Mouse (Mus musculus) midbrain, embryonic 13.5 days (tissue): ENCODE results near the gene Smok2b. TPM values are rescaled to one million over a fixed set of nuclear protein-coding genes. Genes with fewer than 3 reads are reported as not detected.
"Not testable (repeated sequence)": the region's sequence is repeated elsewhere in the genome, so short reads cannot be mapped to it uniquely, and the experiment has no call there.

Experiments used
- ATAC-seq: fragments of 200-750 bp; cut with Nextera tagmentation; 2 replicates; pipeline ENCODE4 v1.8.0; 2017; ENCODE audit warnings: mild to moderate bottlenecking, moderate TSS enrichment, moderate library complexity
- H3K27ac ChIP-seq: fragments of 300-500 bp; sonication (generic); 2 replicates; pipeline ENCODE4 v1.5.1; 2015; ENCODE audit warnings: inconsistent platforms, mild to moderate bottlenecking, moderate library complexity
- H3K27me3 ChIP-seq: fragments of 300-500 bp; sonication (generic); 2 replicates; pipeline ENCODE4 v1.6.1; 2015; ENCODE audit warnings: mild to moderate bottlenecking, inconsistent platforms
- H3K36me3 ChIP-seq: fragments of 300-500 bp; sonication (generic); 2 replicates; pipeline ENCODE4 v1.6.1; 2015; ENCODE audit warnings: mild to moderate bottlenecking, inconsistent platforms
- H3K4me1 ChIP-seq: fragments of 300-500 bp; sonication (generic); replicated peaks from 2 replicates; pipeline ENCODE4 v1.6.1; 2015; ENCODE audit warnings: inconsistent platforms
- H3K4me2 ChIP-seq: fragments of 300-500 bp; sonication (generic); replicated peaks from 2 replicates; pipeline ENCODE4 v1.6.1; 2015; ENCODE audit warnings: moderate library complexity, mild to moderate bottlenecking, inconsistent platforms
- H3K4me3 ChIP-seq: fragments of 300-500 bp; sonication (generic); replicated peaks from 2 replicates; pipeline ENCODE4 v1.5.1; 2015; ENCODE audit warnings: mild to moderate bottlenecking, inconsistent platforms
- H3K9ac ChIP-seq: fragments of 300-500 bp; sonication (generic); replicated peaks from 2 replicates; pipeline ENCODE4 v1.6.1; 2015; ENCODE audit warnings: mild to moderate bottlenecking, inconsistent platforms
- H3K9me3 ChIP-seq: fragments of 300-500 bp; sonication (generic); 2 replicates; pipeline ENCODE4 v1.6.1; 2016; ENCODE audit warnings: mild to moderate bottlenecking, inconsistent platforms
- WGBS: fragments of 180-500 bp; shearing (Covaris S2); methylation state at CpG from one replicate; pipeline ENCODE4 v1.1.7; 2015; 5-methylcytosine and 5-hydroxymethylcytosine counted together
- polyA plus RNA-seq: library from polyadenylated mRNA; unstranded; fragments of >200 nt; fragmentation: Nextera tagmentation; extraction: Ambion mirVana; gene quantifications from 2 replicates; pipeline ENCODE4 v1.2.1, GENCODE M21; 2015

Smok2b gene
- polyA plus RNA-seq, 1 experiment from 2014 or later, result not detected

DNA sequence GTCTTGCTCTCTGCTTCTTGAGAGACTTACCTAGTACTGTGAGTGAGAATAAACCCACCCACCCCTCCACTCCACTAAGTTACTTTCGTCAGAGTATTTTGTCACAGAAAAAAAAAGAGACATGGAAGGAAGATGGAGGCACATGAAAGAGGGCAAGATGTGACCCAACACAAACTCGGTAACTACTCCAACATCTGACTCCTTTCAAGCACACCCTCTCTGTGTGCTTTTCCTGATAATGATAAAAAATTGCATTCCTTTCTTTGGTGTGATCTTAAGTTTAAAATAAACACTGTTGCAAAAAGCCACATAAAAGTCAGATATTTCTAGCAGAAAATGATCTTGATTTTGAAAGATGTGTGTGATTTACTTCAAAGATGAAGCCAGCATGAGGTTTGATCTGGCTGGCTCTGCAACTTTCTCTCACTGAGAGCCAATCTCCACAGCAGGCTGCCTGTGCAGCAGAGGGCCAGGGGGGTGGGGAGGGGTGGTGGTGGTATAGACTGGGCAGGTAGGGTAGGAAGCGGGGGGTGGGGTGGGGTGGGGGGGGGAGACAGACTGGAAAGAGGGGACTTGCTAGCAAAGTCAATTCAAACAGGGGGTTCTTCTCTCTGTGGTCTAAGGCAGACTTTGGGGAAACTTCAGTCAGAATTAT lies 27.5 kb upstream of the Smok2b start:
- ATAC-seq, H3K9ac ChIP-seq, H3K27me3 ChIP-seq, H3K36me3 ChIP-seq, H3K4me3 ChIP-seq, H3K4me1 ChIP-seq, H3K27ac ChIP-seq, H3K4me2 ChIP-seq: not testable (repeated sequence)
- WGBS, result 85% methylated on average over 2 of the region's 3 CpGs
- peaks cover 49% of the 10 kb centered on the region for H3K9me3 ChIP-seq

GRCm38 (mm10) chr17:13205247-13205646 lies 24.8 kb upstream of the Smok2b start:
- H3K9me3 ChIP-seq, result peaks cover 53% of the 10 kb centered on the region

GRCm38 (mm10) chr17:13206491-13206890 lies 23.6 kb upstream of the Smok2b start:
- Histone ChIP-seq H3K27me3 (no peaks in the 10 kb centered on the region), H3K9ac (no peak overlapping the region), H3K4me3 (no peak overlapping the region), H3K4me1 (no peaks in the 10 kb centered on the region), H3K9me3 (peaks cover 49% of the 10 kb centered on the region), H3K4me2 (no peak overlapping the region), H3K27ac (no peak overlapping the region), H3K36me3 (no peaks in the 10 kb centered on the region)
- WGBS, result 94% methylated on average over 2 of the region's 2 CpGs
- peak; percentile 41; the same call in 1 of the 2 replicates for ATAC-seq

More at GRCm38 (mm10) chr17:13205247-13205646, 24.8 kb upstream of the Smok2b start:
- not testable (repeated sequence) for ATAC-seq, H3K4me3 ChIP-seq, H3K27me3 ChIP-seq, H3K9ac ChIP-seq, H3K36me3 ChIP-seq, H3K4me1 ChIP-seq, H3K27ac ChIP-seq, H3K4me2 ChIP-seq
- WGBS, result 79% methylated on average over 1 of the region's 1 CpGs

DNA sequence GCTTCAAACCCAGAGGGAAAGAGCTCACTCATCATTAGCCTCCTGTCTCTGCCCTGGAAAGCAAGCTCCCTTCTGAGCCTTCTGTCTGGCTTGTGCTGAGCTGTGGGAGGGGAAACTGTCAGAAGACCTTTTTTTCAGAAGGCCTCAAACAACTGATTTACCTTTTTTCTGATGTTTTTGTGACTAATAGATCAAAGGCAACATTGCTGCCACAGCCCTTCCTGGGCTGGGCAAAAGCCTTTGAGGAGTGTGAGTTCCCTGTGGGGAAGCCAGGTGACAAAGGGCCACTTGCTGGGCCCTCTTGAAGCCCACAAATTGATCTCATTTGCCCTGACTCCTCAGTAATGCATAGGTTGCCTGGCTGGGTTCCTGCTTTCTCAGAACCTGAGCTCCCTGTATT lies 21.6 kb upstream of the Smok2b start:
- H3K4me1 ChIP-seq, H3K27me3 ChIP-seq, H3K9ac ChIP-seq, H3K4me3 ChIP-seq, H3K36me3 ChIP-seq, H3K4me2 ChIP-seq, H3K27ac ChIP-seq, ATAC-seq: not testable (repeated sequence)
- peaks cover 66% of the 10 kb centered on the region for H3K9me3 ChIP-seq

GRCm38 (mm10) chr17:13212136-13212850 lies 17.8 kb upstream of the Smok2b start:
- H3K9ac ChIP-seq, result no peak overlapping the region
- ATAC-seq, result no peak
- WGBS, result 69% methylated on average over 7 of the region's 7 CpGs
- no peaks in the 10 kb centered on the region for H3K27me3 ChIP-seq
- H3K4me3 ChIP-seq, result no peak overlapping the region
- peaks cover 84% of the 10 kb centered on the region for H3K9me3 ChIP-seq
- no peaks in the 10 kb centered on the region for H3K4me1 ChIP-seq
- H3K27ac ChIP-seq, result no peak overlapping the region
- H3K36me3 ChIP-seq, result no peaks in the 10 kb centered on the region
- H3K4me2 ChIP-seq, result no peak overlapping the region

DNA sequence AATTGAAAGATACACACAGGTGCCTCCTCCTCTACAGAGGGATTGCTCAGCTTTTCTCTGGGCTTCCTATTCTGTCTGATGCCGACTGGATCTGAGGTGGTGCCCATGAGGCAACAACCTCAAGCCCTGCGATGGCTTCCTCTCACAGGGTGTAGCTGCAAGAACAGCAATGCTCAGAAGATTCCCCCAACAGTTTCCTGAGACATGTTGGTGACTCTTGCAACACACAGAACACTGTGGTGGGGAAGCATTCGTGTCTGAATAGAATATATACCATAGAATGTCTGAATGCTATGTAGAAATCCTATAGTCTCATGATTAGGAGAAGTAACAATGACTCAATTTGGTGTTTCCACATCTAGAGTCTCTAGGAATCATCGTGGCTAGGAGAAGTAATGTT lies 15.9 kb upstream of the Smok2b start:
- 64% methylated on average over 4 of the region's 4 CpGs for WGBS
- no peak for ATAC-seq
- Histone ChIP-seq H3K4me2 (no peak overlapping the region), H3K36me3 (no peaks in the 10 kb centered on the region), H3K9ac (no peak overlapping the region), H3K27me3 (no peaks in the 10 kb centered on the region), H3K27ac (no peak overlapping the region), H3K4me1 (no peaks in the 10 kb centered on the region), H3K4me3 (no peak overlapping the region), H3K9me3 (peaks cover 92% of the 10 kb centered on the region)

DNA sequence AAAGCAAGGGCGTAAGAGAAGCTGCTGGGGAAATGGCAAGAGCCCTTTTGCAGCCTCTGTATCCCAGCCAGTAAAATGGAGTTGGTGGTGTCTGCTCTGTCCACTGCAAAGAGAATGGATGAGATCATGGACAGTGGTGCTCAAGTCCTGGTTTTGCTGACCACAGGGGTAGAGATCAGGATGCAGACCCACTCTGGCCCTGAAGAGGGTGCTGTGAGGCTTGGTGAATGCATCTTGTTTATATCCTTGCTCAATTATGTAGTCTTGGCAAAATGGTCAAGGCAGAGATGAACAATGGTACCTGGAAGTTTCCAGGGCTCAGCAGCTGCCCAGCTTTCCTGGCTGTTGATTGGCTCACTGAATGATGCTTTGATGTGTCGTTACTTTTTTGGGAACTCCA lies 14.5 kb upstream of the Smok2b start:
- no peak for ATAC-seq
- no peak overlapping the region for H3K4me3 ChIP-seq
- 84% methylated on average over 2 of the region's 2 CpGs for WGBS
- H3K4me2 ChIP-seq, result no peak overlapping the region
- peaks cover 97% of the 10 kb centered on the region for H3K9me3 ChIP-seq
- no peak overlapping the region for H3K27ac ChIP-seq
- H3K9ac ChIP-seq, result no peak overlapping the region
- no peaks in the 10 kb centered on the region for H3K4me1 ChIP-seq
- no peaks in the 10 kb centered on the region for H3K27me3 ChIP-seq
- H3K36me3 ChIP-seq, result no peaks in the 10 kb centered on the region

DNA sequence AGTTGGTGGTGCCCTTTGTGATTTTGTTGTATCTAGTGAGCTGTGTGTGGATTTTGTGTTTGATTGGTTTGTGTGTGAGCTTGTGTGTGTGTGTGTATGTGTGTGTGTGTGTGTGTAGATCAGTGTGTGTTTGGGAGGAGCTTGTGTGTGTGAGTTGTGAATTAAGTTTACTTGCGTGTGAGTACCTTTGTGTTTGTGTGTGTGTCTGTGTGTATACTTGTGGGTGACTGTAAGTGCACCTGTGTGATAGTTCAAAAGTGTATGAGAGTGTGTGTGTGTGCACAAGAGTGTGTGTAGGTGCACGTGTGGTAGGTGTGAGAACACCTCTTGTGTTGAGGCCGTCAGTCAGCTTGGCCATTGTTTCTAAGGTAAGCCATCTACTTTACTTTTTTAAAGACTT lies 9.2 kb upstream of the Smok2b start, which contains the start of gene Smok2a:
Gene Smok2a, plus strand, starts transcription at position 301 of the 400 bp plus-strand sequence.
- Histone ChIP-seq H3K36me3 (no peaks in the 10 kb centered on the region), H3K9ac (no peak within 1 kb of the TSS), H3K27ac (no peak within 1 kb of the TSS), H3K27me3 (no peaks in the 10 kb centered on the region), H3K9me3 (peaks cover 91% of the 10 kb centered on the region), H3K4me3 (no peak within 1 kb of the TSS), H3K4me2 (no peak within 1 kb of the TSS), H3K4me1 (no peaks in the 10 kb centered on the region)
- 84% methylated on average over 3 of the region's 3 CpGs for WGBS
- ATAC-seq, result no peak

GRCm38 (mm10) chr17:13221921-13222320 lies 8.1 kb upstream of the Smok2b start:
- not testable (repeated sequence) for H3K9ac ChIP-seq, H3K27ac ChIP-seq, H3K4me3 ChIP-seq, H3K4me1 ChIP-seq, H3K4me2 ChIP-seq, H3K27me3 ChIP-seq, ATAC-seq, H3K36me3 ChIP-seq
- 88% methylated on average over 2 of the region's 2 CpGs for WGBS
- H3K9me3 ChIP-seq, result peaks cover 91% of the 10 kb centered on the region

- H3K27ac ChIP-seq, H3K4me2 ChIP-seq, H3K4me3 ChIP-seq, H3K36me3 ChIP-seq, H3K9ac ChIP-seq, H3K27me3 ChIP-seq, H3K4me1 ChIP-seq: not testable (repeated sequence)
- peaks cover 56% of the 10 kb centered on the region for H3K9me3 ChIP-seq
- peak; percentile 4; the same call in 1 of the 2 replicates for ATAC-seq
- WGBS, result 86% methylated on average over 4 of the region's 4 CpGs
Observed at GRCm38 (mm10) chr17:13239461-13239860, 9.4 kb downstream of the Smok2b start.

- H3K9me3 ChIP-seq, result peaks cover 42% of the 10 kb centered on the region
- not testable (repeated sequence) for H3K27ac ChIP-seq, H3K4me3 ChIP-seq, H3K36me3 ChIP-seq, H3K27me3 ChIP-seq, H3K9ac ChIP-seq, H3K4me1 ChIP-seq, H3K4me2 ChIP-seq
- ATAC-seq, result peak; percentile 51; the same call in 1 of the 2 replicates
- 90% methylated on average over 7 of the region's 13 CpGs for WGBS
Observed at GRCm38 (mm10) chr17:13240807-13241727, 11.0 kb downstream of the Smok2b start.

DNA sequence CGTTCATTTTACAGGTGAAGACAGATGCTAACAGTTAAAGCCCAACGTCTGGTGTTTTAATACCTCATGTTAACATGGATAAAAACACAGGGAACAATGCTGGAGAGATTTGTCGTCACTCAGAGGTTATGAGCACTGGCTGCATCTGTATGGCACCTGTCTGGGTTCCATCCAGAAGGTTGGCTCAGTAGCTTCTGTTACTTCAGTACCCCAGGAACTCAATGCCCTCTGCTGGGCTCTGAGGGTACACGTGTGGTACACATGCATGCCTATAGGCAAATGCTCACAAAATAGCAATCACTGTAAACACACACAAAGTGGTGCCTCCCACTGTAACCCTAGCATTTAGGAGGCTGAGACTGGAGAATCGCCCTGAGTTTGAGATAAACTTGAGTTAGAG lies 24.7 kb downstream of the Smok2b start:
- H3K27ac ChIP-seq, H3K4me2 ChIP-seq, H3K27me3 ChIP-seq, H3K36me3 ChIP-seq, H3K9ac ChIP-seq, H3K4me1 ChIP-seq, H3K4me3 ChIP-seq: not testable (repeated sequence)
- ATAC-seq, result 0 out of 2 replicates have a peak, but pooled peaks have one; percentile 30
- WGBS, result 72% methylated on average over 1 of the region's 5 CpGs
- H3K9me3 ChIP-seq, result peaks cover 13% of the 10 kb centered on the region
